Mouse (Mus musculus): ENCODE data around the gene Pgm5. TPM values are rescaled to one million over a fixed set of nuclear protein-coding genes. Genes with fewer than 3 reads are reported as not detected.

Pgm5 gene
- total and polyA plus RNA-seq, 2 experiments from 2014 or later = 0.39 to 4.8 TPM

GRCm38 (mm10) chr19:24697946-24698345 is 163.7 kb downstream of the Pgm5 start:
- Histone ChIP-seq H3K27me3 (ENCODE audit: insufficient read depth, low read length) (no peaks in the 10 kb centered on the region), H3K9me3 (ENCODE audit: low read length) (no peaks in the 10 kb centered on the region), H3K4me3 (ENCODE audit: low read depth, low read length) (no peak overlapping the region), H3K4me2 (ENCODE audit: low read depth) (no peak overlapping the region), H3K9ac (no peak overlapping the region), H3K27ac (ENCODE audit: low read depth, low read length) (no peak overlapping the region), H3K4me1 (ENCODE audit: insufficient read depth) (no peaks in the 10 kb centered on the region), H3K36me3 (ENCODE audit: insufficient read depth) (no peaks in the 10 kb centered on the region)
- TF ChIP-seq CTCF (IDR thresholded peaks at IDR 0.05; ENCODE audit: low read depth) = no peak
- no peak for ATAC-seq
- DNase-seq = no peak
- 18% methylated on average over 1 of the region's 1 CpGs for whole genome bisulfite sequencing

GRCm38 (mm10) chr19:24692691-24693090 is 169.0 kb downstream of the Pgm5 start:
- Histone ChIP-seq H3K27me3 (ENCODE audit: insufficient read depth, low read length) (no peaks in the 10 kb centered on the region), H3K9ac (no peak overlapping the region), H3K36me3 (ENCODE audit: insufficient read depth) (no peaks in the 10 kb centered on the region), H3K4me1 (ENCODE audit: insufficient read depth) (no peaks in the 10 kb centered on the region), H3K4me3 (ENCODE audit: low read depth, low read length) (no peak overlapping the region), H3K27ac (ENCODE audit: low read depth, low read length) (no peak overlapping the region), H3K9me3 (ENCODE audit: low read length) (no peaks in the 10 kb centered on the region), H3K4me2 (ENCODE audit: low read depth) (no peak overlapping the region)
- TF ChIP-seq CTCF (IDR thresholded peaks at IDR 0.05; ENCODE audit: low read depth) = no peak
- 88% methylated on average over 2 of the region's 2 CpGs for WGBS
- DNase-seq (no peak), ATAC-seq (no peak)

GRCm38 (mm10) chr19:24689531-24689930 is 172.1 kb downstream of the Pgm5 start:
- no peak for DNase-seq
- 98% methylated on average over 4 of the region's 4 CpGs for WGBS
- Histone ChIP-seq H3K9me3 (ENCODE audit: low read length) (no peaks in the 10 kb centered on the region), H3K27me3 (ENCODE audit: insufficient read depth, low read length) (no peaks in the 10 kb centered on the region), H3K9ac (no peak overlapping the region), H3K4me2 (ENCODE audit: low read depth) (no peak overlapping the region), H3K36me3 (ENCODE audit: insufficient read depth) (no peaks in the 10 kb centered on the region), H3K27ac (ENCODE audit: low read depth, low read length) (no peak overlapping the region), H3K4me3 (ENCODE audit: low read depth, low read length) (no peak overlapping the region), H3K4me1 (ENCODE audit: insufficient read depth) (no peaks in the 10 kb centered on the region)
- no peak for ATAC-seq
- no peak for TF ChIP-seq CTCF (IDR thresholded peaks at IDR 0.05; ENCODE audit: low read depth)

- no peaks in the 10 kb centered on the region for H3K27me3 ChIP-seq (ENCODE audit: insufficient read depth, low read length)
- WGBS = 83% methylated on average over 6 of the region's 6 CpGs
- no peaks in the 10 kb centered on the region for H3K9me3 ChIP-seq (ENCODE audit: low read length)
- no peak for TF ChIP-seq CTCF (IDR thresholded peaks at IDR 0.05; ENCODE audit: low read depth)
- DNase-seq (no peak), ATAC-seq (no peak)
- H3K9ac ChIP-seq = no peak overlapping the region
- H3K4me1 ChIP-seq (ENCODE audit: insufficient read depth) = no peaks in the 10 kb centered on the region
- no peak overlapping the region for H3K27ac ChIP-seq (ENCODE audit: low read depth, low read length)
- no peak overlapping the region for H3K4me3 ChIP-seq (ENCODE audit: low read depth, low read length)
- no peaks in the 10 kb centered on the region for H3K36me3 ChIP-seq (ENCODE audit: insufficient read depth)
- H3K4me2 ChIP-seq (ENCODE audit: low read depth) = no peak overlapping the region
Observed at GRCm38 (mm10) chr19:24688327-24688726, 173.3 kb downstream of the Pgm5 start.

GRCm38 (mm10) chr19:24686411-24686810 is 175.2 kb downstream of the Pgm5 start:
- Histone ChIP-seq H3K4me2 (ENCODE audit: low read depth) (no peak overlapping the region), H3K27ac (ENCODE audit: low read depth, low read length) (no peak overlapping the region), H3K27me3 (ENCODE audit: insufficient read depth, low read length) (no peaks in the 10 kb centered on the region), H3K9ac (no peak overlapping the region), H3K36me3 (ENCODE audit: insufficient read depth) (no peaks in the 10 kb centered on the region), H3K9me3 (ENCODE audit: low read length) (no peaks in the 10 kb centered on the region), H3K4me1 (ENCODE audit: insufficient read depth) (no peaks in the 10 kb centered on the region), H3K4me3 (ENCODE audit: low read depth, low read length) (no peak overlapping the region)
- ATAC-seq = no peak
- DNase-seq = no peak
- 84% methylated on average over 10 of the region's 10 CpGs for WGBS
- TF ChIP-seq CTCF (IDR thresholded peaks at IDR 0.05; ENCODE audit: low read depth) = no peak

- TF ChIP-seq CTCF (IDR thresholded peaks at IDR 0.05; ENCODE audit: low read depth) = no peak
- H3K4me1 ChIP-seq (ENCODE audit: insufficient read depth) = no peaks in the 10 kb centered on the region
- H3K9me3 ChIP-seq (ENCODE audit: low read length) = no peaks in the 10 kb centered on the region
- no peak overlapping the region for H3K9ac ChIP-seq
- H3K27ac ChIP-seq (ENCODE audit: low read depth, low read length) = no peak overlapping the region
- no peaks in the 10 kb centered on the region for H3K36me3 ChIP-seq (ENCODE audit: insufficient read depth)
- H3K4me2 ChIP-seq (ENCODE audit: low read depth) = no peak overlapping the region
- H3K27me3 ChIP-seq (ENCODE audit: insufficient read depth, low read length) = no peaks in the 10 kb centered on the region
- no peak overlapping the region for H3K4me3 ChIP-seq (ENCODE audit: low read depth, low read length)
- 78% methylated on average over 12 of the region's 12 CpGs for WGBS
- ATAC-seq = no peak
- DNase-seq = no peak
Observed at GRCm38 (mm10) chr19:24683016-24683720, 178.5 kb downstream of the Pgm5 start.

GRCm38 (mm10) chr19:24677242-24677984 is 184.2 kb downstream of the Pgm5 start:
- no peaks in the 10 kb centered on the region for H3K4me1 ChIP-seq (ENCODE audit: insufficient read depth)
- no peak overlapping the region for H3K9ac ChIP-seq
- no peak for TF ChIP-seq CTCF (IDR thresholded peaks at IDR 0.05; ENCODE audit: low read depth)
- 65% methylated on average over 8 of the region's 8 CpGs for WGBS
- H3K36me3 ChIP-seq (ENCODE audit: insufficient read depth) = no peaks in the 10 kb centered on the region
- no peaks in the 10 kb centered on the region for H3K9me3 ChIP-seq (ENCODE audit: low read length)
- ATAC-seq (peak; percentile 69), DNase-seq (peak; percentile 25)
- no peak overlapping the region for H3K4me3 ChIP-seq (ENCODE audit: low read depth, low read length)
- H3K27ac ChIP-seq (ENCODE audit: low read depth, low read length) = no peak overlapping the region
- no peaks in the 10 kb centered on the region for H3K27me3 ChIP-seq (ENCODE audit: insufficient read depth, low read length)
- H3K4me2 ChIP-seq (ENCODE audit: low read depth) = no peak overlapping the region

Measured in forebrain, postnatal 0 days (tissue).